Mouse (Mus musculus) MEL (cell line): ENCODE data around the gene Frs3. TPM values are rescaled to one million over a fixed set of nuclear protein-coding genes. Genes with fewer than 3 reads are reported as not detected.

Experiments used
- DNase-seq: peaks from one replicate; pipeline ENCODE4 v3.0.0; 2011; ENCODE audit warnings: low read depth, low spot score
- H3K27ac ChIP-seq: 2 replicates; pipeline ENCODE4 v1.5.1; 2012; ENCODE audit warnings: low read depth, mild to moderate bottlenecking, control low read depth, low read length, moderate library complexity; ENCODE audit not compliant: control insufficient read depth
- H3K27me3 ChIP-seq, 2 experiments: fragments of 150-350 bp in 1 of 2; sonication (generic) in 1 of 2; 2 replicates each; pipeline ENCODE4 v1.6.1; 2012; ENCODE audit warnings: low read length in 2 of 2, mild to moderate bottlenecking in 2 of 2, improper control_type of control experiment in 1 of 2, moderate library complexity in 1 of 2; ENCODE audit not compliant: insufficient read depth in 2 of 2, control insufficient read depth in 1 of 2
- H3K36me3 ChIP-seq, 2 experiments: 2 replicates each; pipeline ENCODE4 v1.6.1; 2012 to 2014; ENCODE audit warnings: low read length in 2 of 2, improper control_type of control experiment in 1 of 2, inconsistent platforms in 1 of 2, mild to moderate bottlenecking in 1 of 2; ENCODE audit not compliant: insufficient read depth in 2 of 2, control insufficient read depth in 1 of 2
- H3K4me1 ChIP-seq, 2 experiments: fragments of 150-350 bp in 1 of 2; sonication (generic) in 1 of 2; 2 replicates each; pipeline ENCODE4 v1.6.1; 2012; ENCODE audit warnings: low read length in 2 of 2, improper control_type of control experiment in 1 of 2, mild to moderate bottlenecking in 1 of 2; ENCODE audit not compliant: insufficient read depth in 2 of 2, control insufficient read depth in 1 of 2
- H3K4me3 ChIP-seq, 2 experiments: fragments of 150-350 bp in 1 of 2; sonication (generic) in 1 of 2; 2 replicates each; pipeline ENCODE4 v1.5.1; 2012; ENCODE audit warnings: low read depth in 2 of 2, low read length in 2 of 2, mild to moderate bottlenecking in 2 of 2, moderate library complexity in 2 of 2, control low read depth in 1 of 2, improper control_type of control experiment in 1 of 2; ENCODE audit not compliant: control insufficient read depth in 1 of 2, insufficient read depth in 1 of 2
- H3K79me2 ChIP-seq: 2 replicates; pipeline ENCODE4 v1.6.1; 2012; ENCODE audit warnings: mild to moderate bottlenecking, low read length, moderate library complexity; ENCODE audit not compliant: control insufficient read depth, poor library complexity, insufficient read depth
- H3K9ac ChIP-seq: 2 replicates; pipeline ENCODE4 v1.6.1; 2012; ENCODE audit warnings: low read depth, mild to moderate bottlenecking, control low read depth, low read length, moderate library complexity; ENCODE audit not compliant: control insufficient read depth, poor library complexity, severe bottlenecking
- H3K9me3 ChIP-seq: fragments of 150-350 bp; sonication (generic); replicated peaks from 2 replicates; pipeline ENCODE4 v1.6.1; 2012; ENCODE audit warnings: mild to moderate bottlenecking, low read length, improper control_type of control experiment, moderate library complexity; ENCODE audit not compliant: insufficient read depth
- BHLHE40 ChIP-seq: IDR thresholded peaks from 2 replicates; pipeline ENCODE4 v1.6.1; 2012; ENCODE audit warnings: low read depth, mild to moderate bottlenecking, inconsistent platforms, low read length, improper control_type of control experiment, borderline replicate concordance
- CHD2 ChIP-seq: IDR thresholded peaks from 2 replicates; pipeline ENCODE4 v1.6.1; 2011; ENCODE audit warnings: low read length, improper control_type of control experiment
- CTCF ChIP-seq, 3 experiments: IDR thresholded peaks in 2 of 3; conservative IDR thresholded peaks in 1 of 3; 2 replicates each; pipeline ENCODE4 v1.5.1; 2011 to 2012; ENCODE audit warnings: low read length in 3 of 3, low read depth in 2 of 3, mild to moderate bottlenecking in 2 of 3, improper control_type of control experiment in 1 of 3, inconsistent platforms in 1 of 3, mixed read lengths in 1 of 3, moderate library complexity in 1 of 3; ENCODE audit not compliant: control insufficient read depth in 1 of 3, insufficient read depth in 1 of 3, poor library complexity in 1 of 3, severe bottlenecking in 1 of 3
- E2F4 ChIP-seq: IDR thresholded peaks from 2 replicates; pipeline ENCODE4 v1.6.1; 2011; ENCODE audit warnings: low read depth, low read length, improper control_type of control experiment, borderline replicate concordance
- ELF1 ChIP-seq: IDR thresholded peaks from 2 replicates; pipeline ENCODE4 v1.6.1; 2014; ENCODE audit warnings: low read depth, mild to moderate bottlenecking, inconsistent platforms, low read length, improper control_type of control experiment, moderate library complexity
- EP300 ChIP-seq, 2 experiments: IDR thresholded peaks; 2 replicates each; pipeline ENCODE4 v1.6.1; 2011; ENCODE audit warnings: improper control_type of control experiment in 2 of 2, low read length in 2 of 2, low read depth in 1 of 2, mild to moderate bottlenecking in 1 of 2
- GABPA ChIP-seq: IDR thresholded peaks from 2 replicates; pipeline ENCODE4 v1.6.1; 2012; ENCODE audit warnings: low read depth, mild to moderate bottlenecking, inconsistent platforms, low read length, improper control_type of control experiment, moderate library complexity
- KAT2A ChIP-seq: conservative IDR thresholded peaks from 2 replicates; pipeline ENCODE4 v1.6.1; 2012; ENCODE audit warnings: low read depth, low read length, improper control_type of control experiment, inconsistent platforms
- MAX ChIP-seq: IDR thresholded peaks from 2 replicates; pipeline ENCODE4 v1.6.1; 2011; ENCODE audit warnings: low read length, improper control_type of control experiment
- MAZ ChIP-seq: IDR thresholded peaks from 2 replicates; pipeline ENCODE4 v1.6.1; 2012; ENCODE audit warnings: low read depth, mild to moderate bottlenecking, inconsistent platforms, low read length, improper control_type of control experiment
- MXI1 ChIP-seq: IDR thresholded peaks from 2 replicates; pipeline ENCODE4 v1.6.1; 2011; ENCODE audit warnings: mild to moderate bottlenecking, low read depth, low read length, improper control_type of control experiment
- MYB ChIP-seq: IDR thresholded peaks from 2 replicates; pipeline ENCODE4 v1.6.1; 2011; ENCODE audit warnings: mild to moderate bottlenecking, low read depth, low read length, improper control_type of control experiment
- NELFE ChIP-seq: IDR thresholded peaks from 2 replicates; pipeline ENCODE4 v1.6.1; 2011; ENCODE audit warnings: low read depth, low read length, improper control_type of control experiment
- POLR2A ChIP-seq, 2 experiments: IDR thresholded peaks; 2 replicates each; pipeline ENCODE4 v1.6.1; 2011 to 2012; ENCODE audit warnings: low read length in 2 of 2, mild to moderate bottlenecking in 2 of 2, control low read depth in 1 of 2, improper control_type of control experiment in 1 of 2, low read depth in 1 of 2, moderate library complexity in 1 of 2; ENCODE audit not compliant: control insufficient read depth in 1 of 2, insufficient read depth in 1 of 2, poor library complexity in 1 of 2
- POLR2AphosphoS5 ChIP-seq: IDR thresholded peaks from 2 replicates; pipeline ENCODE4 v1.6.1; 2012; ENCODE audit warnings: low read depth, borderline replicate concordance, mild to moderate bottlenecking, inconsistent platforms, low read length, moderate library complexity, mixed read lengths
- RAD21 ChIP-seq: IDR thresholded peaks from 2 replicates; pipeline ENCODE4 v1.6.1; 2011; ENCODE audit warnings: mild to moderate bottlenecking, low read depth, low read length, improper control_type of control experiment
- SIN3A ChIP-seq: IDR thresholded peaks from 2 replicates; pipeline ENCODE4 v1.6.1; 2012; ENCODE audit warnings: low read length, improper control_type of control experiment, inconsistent platforms
- SMC3 ChIP-seq: IDR thresholded peaks from 2 replicates; pipeline ENCODE4 v1.6.1; 2011; ENCODE audit warnings: low read depth, low read length, improper control_type of control experiment
- TAL1 ChIP-seq: IDR thresholded peaks from 2 replicates; pipeline ENCODE4 v1.6.1; 2012; ENCODE audit warnings: mild to moderate bottlenecking, inconsistent platforms, low read length, moderate library complexity, mixed read lengths
- TBP ChIP-seq: IDR thresholded peaks from 2 replicates; pipeline ENCODE4 v1.8.0; 2011; ENCODE audit warnings: low read depth, low read length, improper control_type of control experiment
- TCF12 ChIP-seq: IDR thresholded peaks from 2 replicates; pipeline ENCODE4 v1.6.1; 2014; ENCODE audit warnings: low read depth, mild to moderate bottlenecking, inconsistent platforms, low read length, improper control_type of control experiment, moderate library complexity
- UBTF ChIP-seq: IDR thresholded peaks from 2 replicates; pipeline ENCODE4 v1.6.1; 2012; ENCODE audit warnings: low read depth, mild to moderate bottlenecking, inconsistent platforms, low read length, improper control_type of control experiment, moderate library complexity, borderline replicate concordance; ENCODE audit not compliant: insufficient read depth
- USF1 ChIP-seq: IDR thresholded peaks from 2 replicates; pipeline ENCODE4 v1.6.1; 2014; ENCODE audit warnings: low read depth, mild to moderate bottlenecking, inconsistent platforms, low read length, improper control_type of control experiment, moderate library complexity
- ZC3H11A ChIP-seq: IDR thresholded peaks from 2 replicates; pipeline ENCODE4 v1.6.1; 2012; ENCODE audit warnings: low read depth, mild to moderate bottlenecking, inconsistent platforms, low read length, improper control_type of control experiment
- ZKSCAN1 ChIP-seq: IDR thresholded peaks from 2 replicates; pipeline ENCODE4 v1.6.1; 2012; ENCODE audit warnings: low read depth, mild to moderate bottlenecking, inconsistent platforms, low read length, improper control_type of control experiment, moderate library complexity
- polyA plus RNA-seq, 2 experiments: library from polyadenylated mRNA; stranded (reverse) in 1 of 2; unstranded in 1 of 2; fragments of >175 nt in 1 of 2; fragments of >200 nt in 1 of 2; gene quantifications; 2 replicates each; pipeline versions ENCODE4 v1.2.1 to v1.2.4; 2012; ENCODE audit warnings: low replicate concordance in 2 of 2, low read depth in 1 of 2; ENCODE audit not compliant: insufficient read length in 2 of 2, insufficient read depth in 1 of 2, missing spikeins in 1 of 2
- total RNA-seq: library from RNA; depleted of rRNA; stranded (reverse); fragments of 300-350 nt; gene quantifications from 2 replicates; pipeline ENCODE4 v1.2.3, GENCODE M21; 2012

Gene Frs3
- total and polyA plus RNA-seq, 3 experiments: 2.7 to 4.4 TPM; not detected in 1

- DNase-seq: peak; percentile 81
- Histone ChIP-seq H3K27ac (no peak overlapping the region), H3K79me2 (peaks cover 1% of the 10 kb centered on the region; the same call in 1 of the 2 replicates), H3K27me3 (no peaks in the 10 kb centered on the region), H3K36me3 (peaks cover 0 to 23% of the 10 kb centered on the region in 2 experiments; a peak in 2 of 4 replicates), H3K9me3 (no peaks in the 10 kb centered on the region), H3K4me3 (no peak overlapping the region), H3K4me1 (peaks cover 5 to 39% of the 10 kb centered on the region in 2 experiments), H3K9ac (no peak overlapping the region)
- TF ChIP-seq MYB (no peak), UBTF (no peak), CTCF (IDR thresholded peaks at IDR 0.05 in 2 of 3, conservative IDR thresholded peaks at IDR 0.05 in 1 of 3; ENCODE audit: control insufficient read depth in 1 of 3, insufficient read depth in 1 of 3, low read depth in 2 of 3, low read length in 3 of 3, poor library complexity in 1 of 3, severe bottlenecking in 1 of 3) (peak in 2 of 3 experiments; percentile 57 to 58; a peak in 4 of 6 replicates), SMC3 (peak; percentile 42; the same call in 1 of the 2 replicates), ELF1 (no peak), SIN3A (no peak), MAZ (no peak), MAX (no peak), KAT2A (no peak), TBP (0 out of 2 replicates have a peak, but pooled peaks have one; percentile 25), TAL1 (no peak), POLR2A (IDR thresholded peaks at IDR 0.05; ENCODE audit: control insufficient read depth in 1 of 2, insufficient read depth in 1 of 2, low read depth in 1 of 2, low read length in 2 of 2, poor library complexity in 1 of 2) (no peak), RAD21 (peak; percentile 35), CHD2 (no peak), E2F4 (no peak), EP300 (IDR thresholded peaks at IDR 0.05; ENCODE audit: low read depth in 1 of 2, low read length in 2 of 2) (0 out of 4 replicates have a peak, but pooled peaks have one; percentile 7 to 13), POLR2AphosphoS5 (no peak), NELFE (no peak), ZKSCAN1 (no peak), USF1 (no peak), ZC3H11A (0 out of 2 replicates have a peak, but pooled peaks have one; percentile 5), GABPA (no peak), TCF12 (no peak), MXI1 (no peak), BHLHE40 (no peak)
Measured at GRCm38 (mm10) chr17:47740186-47740585, 51.4 kb downstream of the Frs3 start.
